Mouse (Mus musculus): ENCODE measurements around the gene Me3. TPM values are rescaled to one million over a fixed set of nuclear protein-coding genes. Genes with fewer than 3 reads are reported as not detected.

The Me3 gene
- total RNA-seq, 2 experiments from 2014 or later, result 0.26 TPM; not detected in 1

DNA sequence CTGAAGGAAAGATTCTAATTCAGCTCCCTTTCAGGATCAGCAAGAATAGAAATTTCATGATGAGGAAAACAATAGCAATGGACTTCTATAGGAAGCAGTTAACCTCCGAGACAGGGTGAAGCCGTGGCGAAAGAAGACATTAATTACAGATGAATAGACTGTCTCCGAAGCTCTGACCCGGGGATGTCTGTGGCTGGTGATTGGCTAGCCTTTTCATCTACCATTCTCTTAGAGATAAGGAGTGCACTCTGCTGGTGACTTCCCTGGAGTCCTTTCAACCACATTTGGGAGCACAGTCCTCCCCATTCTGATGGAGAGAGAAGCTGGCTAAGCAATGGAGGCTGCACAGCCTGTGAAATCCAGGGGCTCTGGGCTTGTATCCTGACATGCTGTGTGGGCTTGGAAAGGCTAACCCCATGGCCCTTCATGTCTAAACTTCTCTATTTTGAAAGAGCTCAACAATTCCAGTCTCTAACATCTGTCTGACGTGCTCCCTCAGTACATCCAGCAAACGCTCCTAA, 25.6 kb downstream of the Me3 start:
- ATAC-seq (replicated peaks; ENCODE audit: low FRiP score, poor library complexity, severe bottlenecking), result no peak

DNA sequence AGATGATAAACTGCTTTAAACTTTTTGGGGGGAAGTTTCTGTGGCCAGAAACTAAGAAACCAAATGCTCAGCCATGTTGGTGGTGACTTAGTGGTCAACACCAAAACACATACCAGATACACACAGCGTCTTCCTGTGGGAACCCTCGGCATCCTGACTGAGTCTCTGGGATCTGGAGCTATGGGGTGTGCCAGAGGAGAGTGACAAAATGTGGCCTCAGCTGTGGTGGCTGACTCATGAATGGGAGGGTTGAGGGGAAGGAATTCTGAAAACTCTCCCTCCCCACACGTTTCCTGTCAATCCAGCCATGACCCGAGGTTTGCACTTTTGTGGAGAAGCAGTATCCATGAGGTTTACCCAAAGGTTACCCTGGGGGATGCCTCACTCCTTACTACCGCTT, 32.0 kb downstream of the Me3 start:
- ATAC-seq (replicated peaks; ENCODE audit: low FRiP score, poor library complexity, severe bottlenecking), result no peak

DNA sequence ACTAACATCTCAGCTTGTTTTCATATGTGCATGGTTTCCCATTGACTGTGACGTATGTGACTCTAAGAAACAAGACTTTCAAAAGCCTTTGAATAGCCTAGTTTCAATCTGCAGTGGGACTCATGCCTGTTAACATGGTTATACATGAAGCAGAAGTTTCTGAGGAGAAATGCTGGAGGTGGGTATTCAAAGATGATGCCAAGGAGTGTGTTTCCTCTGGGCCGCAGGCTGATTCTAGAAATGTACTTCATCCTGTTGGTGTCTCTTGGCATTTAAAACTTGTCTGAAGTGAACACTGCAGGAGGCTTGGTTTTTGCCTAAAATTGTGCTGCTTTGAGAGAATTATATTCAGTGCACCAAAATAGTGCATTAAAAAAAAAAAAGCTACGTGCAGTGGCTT, 34.2 kb downstream of the Me3 start:
- no peak for ATAC-seq (replicated peaks; ENCODE audit: low FRiP score, poor library complexity, severe bottlenecking)

DNA sequence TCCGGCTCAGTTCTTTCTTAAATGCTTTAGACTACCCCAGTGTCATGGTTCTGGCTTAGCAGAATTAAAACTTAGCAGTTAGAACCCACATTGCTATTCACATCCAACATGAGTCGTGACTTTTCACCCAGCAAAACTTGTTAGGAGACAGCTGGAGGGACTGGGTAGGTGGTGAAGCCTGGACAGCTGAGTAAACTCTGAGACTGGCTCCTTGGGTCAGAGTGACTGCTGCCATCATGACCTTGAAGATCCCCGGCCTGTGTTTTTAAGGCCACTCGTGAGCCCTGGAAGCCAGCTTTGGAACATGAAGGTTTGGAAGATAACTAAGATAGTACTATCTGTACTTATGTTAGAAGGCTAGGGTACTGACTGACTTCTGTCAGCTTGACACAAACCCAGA, 35.4 kb downstream of the Me3 start:
- ATAC-seq (replicated peaks; ENCODE audit: low FRiP score, poor library complexity, severe bottlenecking), result no peak

DNA sequence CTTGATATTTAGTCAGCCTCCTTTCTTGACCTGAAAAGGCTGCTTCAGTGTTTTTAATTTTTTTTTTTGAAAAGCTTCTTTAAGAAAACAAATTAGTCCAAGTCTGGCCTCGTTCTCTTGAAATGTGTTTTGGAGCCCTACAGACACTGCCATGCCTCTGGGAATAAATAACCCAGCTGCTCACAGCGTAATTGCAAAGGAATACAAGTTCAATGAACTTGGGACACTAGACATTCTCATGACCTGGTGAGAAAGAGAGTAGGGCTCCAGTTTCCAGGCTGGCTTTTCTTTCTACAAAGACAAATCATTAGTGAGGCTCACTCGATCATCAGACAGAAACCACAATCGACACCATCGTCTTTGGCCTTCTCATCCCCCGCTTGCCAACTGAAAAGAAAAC, 37.3 kb downstream of the Me3 start:
- no peak for ATAC-seq (replicated peaks; ENCODE audit: low FRiP score, poor library complexity, severe bottlenecking)

DNA sequence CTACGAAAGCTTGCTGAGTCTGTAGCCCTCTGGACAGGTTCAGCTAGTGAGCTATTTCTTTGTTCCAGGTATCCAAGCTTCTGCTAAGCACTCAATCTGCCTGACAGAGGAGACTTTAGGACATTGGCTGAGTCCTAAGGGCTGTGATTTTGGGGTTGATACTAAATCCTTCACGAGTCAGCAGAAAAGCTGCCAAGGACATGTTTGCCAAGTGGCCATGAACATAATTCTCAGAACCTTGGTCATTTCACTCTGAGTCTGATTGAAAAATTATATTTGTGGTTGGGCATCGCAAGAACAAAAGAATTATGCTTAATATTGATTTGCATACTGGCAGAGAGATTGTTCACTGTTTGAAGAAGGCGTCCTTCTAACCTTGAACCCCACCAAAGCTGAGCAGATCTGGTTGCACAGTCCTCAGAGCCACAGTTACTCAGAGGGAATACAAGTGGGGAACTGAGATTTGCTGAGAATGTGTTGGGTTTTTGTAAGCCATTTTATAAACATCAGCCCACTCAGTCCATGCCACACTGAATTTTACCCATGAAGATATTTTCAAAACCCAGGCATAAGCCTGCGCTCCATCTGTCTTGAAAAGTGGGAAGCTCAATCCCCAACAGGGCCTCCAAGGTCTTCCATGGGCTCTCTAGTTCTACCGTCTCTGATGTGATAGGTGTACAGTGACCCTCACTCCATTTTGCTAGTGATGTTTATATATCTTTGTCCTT, 39.1 kb downstream of the Me3 start:
- no peak for ATAC-seq (replicated peaks; ENCODE audit: low FRiP score, poor library complexity, severe bottlenecking)

DNA sequence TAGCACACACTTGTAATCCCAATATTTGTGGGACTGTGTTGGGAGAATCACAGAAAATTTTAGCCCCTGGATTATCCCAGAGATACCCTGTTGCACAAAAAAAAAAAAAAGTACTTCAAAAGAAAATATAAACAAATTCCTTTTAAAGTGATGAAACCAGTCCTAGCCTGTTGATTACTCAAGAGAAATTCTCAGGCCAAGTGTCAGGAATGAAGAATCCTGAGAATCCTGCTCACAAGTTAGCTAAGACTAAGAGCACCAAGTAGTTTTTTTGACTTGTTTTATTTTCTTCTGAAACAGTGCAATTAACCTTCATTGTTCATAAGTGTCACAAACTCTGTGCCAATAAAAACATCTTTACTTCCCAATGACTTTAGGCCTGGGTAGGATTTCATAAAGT, 44.0 kb downstream of the Me3 start:
- no peak for ATAC-seq (replicated peaks; ENCODE audit: low FRiP score, poor library complexity, severe bottlenecking)

DNA sequence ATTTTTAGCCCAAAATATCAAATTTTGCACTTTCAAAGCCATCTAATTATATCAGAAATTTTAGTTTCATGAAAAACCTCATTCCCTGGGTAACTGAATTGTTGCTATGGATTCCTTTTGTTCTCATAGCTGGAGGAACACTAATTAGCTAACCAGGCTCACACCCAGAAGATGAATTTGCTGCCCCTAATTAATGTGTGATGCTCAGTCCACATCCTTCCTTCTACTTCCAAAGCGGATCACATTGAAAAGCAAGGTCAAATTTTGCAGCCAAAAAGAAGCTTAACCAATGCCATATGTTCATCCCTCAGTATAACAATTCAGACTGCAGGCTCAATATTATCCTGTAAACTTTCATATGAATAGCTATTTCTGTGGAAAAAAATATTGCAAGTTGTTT, 45.7 kb downstream of the Me3 start:
- no peak for ATAC-seq (replicated peaks; ENCODE audit: low FRiP score, poor library complexity, severe bottlenecking)

DNA sequence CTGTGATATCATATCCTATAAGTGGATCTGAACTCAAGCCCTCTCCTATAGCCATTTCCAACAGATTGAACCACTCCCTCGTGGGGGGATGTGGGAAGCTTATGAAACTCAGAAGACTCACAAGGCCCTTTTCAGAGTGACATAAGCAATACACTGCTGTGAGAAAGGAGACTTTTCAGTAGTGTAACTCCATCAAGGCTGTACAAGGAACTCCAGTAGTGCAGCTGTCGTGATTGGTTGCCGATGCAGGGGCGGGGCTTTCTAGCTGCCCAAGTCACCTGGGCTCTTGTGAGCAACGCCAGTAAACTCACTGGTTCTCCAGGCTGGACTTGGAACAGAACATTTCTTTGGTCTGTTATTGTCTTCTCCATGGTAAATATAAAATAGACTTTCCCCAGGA, 46.5 kb downstream of the Me3 start:
- no peak for ATAC-seq (replicated peaks; ENCODE audit: low FRiP score, poor library complexity, severe bottlenecking)

DNA sequence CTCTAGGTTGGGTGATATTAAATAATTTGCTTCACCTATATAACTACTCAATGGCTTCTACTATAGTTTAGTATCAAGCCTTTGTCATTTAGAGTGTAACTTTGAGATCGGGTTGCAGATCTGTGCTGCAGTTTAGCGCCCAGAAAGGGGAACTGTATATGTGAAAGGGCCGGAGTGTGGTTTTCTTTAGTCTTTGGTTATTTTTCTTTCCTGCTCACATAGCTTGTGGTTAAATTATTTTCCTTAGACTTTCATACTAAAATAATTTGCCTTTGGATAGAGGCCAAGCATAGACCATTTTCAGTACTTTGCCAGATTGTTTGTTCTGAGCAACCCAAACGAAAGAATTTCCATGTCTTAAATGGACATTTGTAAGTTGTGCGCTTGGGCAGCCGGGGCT, 46.9 kb downstream of the Me3 start:
- no peak for ATAC-seq (replicated peaks; ENCODE audit: low FRiP score, poor library complexity, severe bottlenecking)

DNA sequence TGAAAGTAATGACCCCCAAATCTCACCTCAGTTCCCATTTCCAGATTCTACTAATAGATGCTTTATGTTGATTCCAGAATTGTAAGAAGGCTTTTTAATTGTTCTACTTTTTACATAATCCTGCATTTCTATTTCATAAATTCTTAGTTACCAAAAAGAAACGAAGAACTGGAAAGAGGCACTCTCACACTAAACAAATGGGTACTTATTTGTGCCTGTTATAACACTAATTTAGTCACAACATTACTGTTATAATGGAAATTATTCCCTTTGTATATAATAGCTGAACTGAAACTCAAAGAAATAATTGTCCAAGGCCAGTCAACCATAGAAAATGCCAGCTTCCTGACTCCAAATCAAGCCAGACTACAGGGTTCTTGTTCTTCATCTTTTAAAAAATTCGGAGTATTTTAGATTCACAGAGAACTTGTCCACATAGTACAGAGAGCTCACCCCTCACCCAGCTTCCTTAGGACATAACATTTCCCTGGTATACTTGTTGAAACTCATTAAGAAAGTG, 47.5 kb downstream of the Me3 start:
- ATAC-seq (replicated peaks; ENCODE audit: low FRiP score, poor library complexity, severe bottlenecking), result no peak

DNA sequence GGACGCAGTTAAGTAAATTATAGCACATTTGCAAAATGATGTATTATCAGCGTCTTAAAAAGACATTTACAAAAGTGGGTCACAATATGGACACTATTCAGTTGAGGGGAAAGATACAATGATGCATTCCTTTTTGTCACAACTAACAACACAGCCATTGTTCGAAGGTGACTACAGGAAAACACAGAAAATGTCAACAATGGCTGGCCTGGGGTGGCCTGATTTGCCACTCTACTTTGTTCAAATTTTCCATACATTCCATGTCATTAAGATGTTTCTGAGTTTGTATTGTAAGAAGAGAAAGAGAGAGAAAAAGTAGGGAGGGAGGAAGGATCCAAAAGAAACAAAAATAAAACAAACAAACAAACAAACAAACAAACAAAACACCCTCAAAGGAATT, 48.7 kb downstream of the Me3 start:
- ATAC-seq (replicated peaks; ENCODE audit: low FRiP score, poor library complexity, severe bottlenecking), result no peak

DNA sequence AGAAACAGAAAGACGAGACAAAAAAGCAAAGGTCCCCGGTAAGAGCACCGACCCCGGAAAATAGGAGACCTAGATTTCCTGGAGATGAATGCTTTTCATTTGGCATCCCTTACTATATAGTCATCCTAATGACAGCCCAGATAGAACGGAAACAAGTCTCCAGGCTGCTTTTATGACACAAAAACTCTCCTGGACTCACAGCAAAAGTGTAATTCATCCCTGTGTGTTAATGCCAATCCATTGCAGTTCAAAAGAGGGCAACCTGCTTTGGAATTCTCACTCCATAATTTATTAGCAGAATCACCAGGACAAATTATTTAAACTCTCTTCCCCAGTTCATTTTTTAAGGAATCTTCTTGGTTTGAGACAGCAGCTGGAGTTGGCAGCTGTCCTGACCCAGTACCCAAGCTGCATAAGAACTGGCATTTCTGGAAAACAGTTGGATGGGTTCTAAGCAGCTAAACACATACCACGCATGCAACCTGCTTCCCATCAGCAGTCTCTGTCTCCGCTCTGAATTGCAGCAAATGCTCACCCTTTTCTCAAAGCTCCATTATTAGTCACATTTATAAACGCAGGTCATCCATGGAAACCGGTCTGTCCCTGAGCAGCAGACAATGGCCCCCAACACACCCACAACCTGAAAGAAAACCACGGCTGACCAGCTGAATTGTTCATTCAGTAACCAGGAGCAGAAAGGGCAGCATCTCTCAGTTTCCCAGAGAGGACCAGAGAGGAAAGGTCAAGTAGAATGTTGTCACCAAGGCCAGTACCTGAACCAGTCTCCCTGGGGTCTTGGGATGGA, 49.7 kb downstream of the Me3 start:
- no peak for ATAC-seq (replicated peaks; ENCODE audit: low FRiP score, poor library complexity, severe bottlenecking)

DNA sequence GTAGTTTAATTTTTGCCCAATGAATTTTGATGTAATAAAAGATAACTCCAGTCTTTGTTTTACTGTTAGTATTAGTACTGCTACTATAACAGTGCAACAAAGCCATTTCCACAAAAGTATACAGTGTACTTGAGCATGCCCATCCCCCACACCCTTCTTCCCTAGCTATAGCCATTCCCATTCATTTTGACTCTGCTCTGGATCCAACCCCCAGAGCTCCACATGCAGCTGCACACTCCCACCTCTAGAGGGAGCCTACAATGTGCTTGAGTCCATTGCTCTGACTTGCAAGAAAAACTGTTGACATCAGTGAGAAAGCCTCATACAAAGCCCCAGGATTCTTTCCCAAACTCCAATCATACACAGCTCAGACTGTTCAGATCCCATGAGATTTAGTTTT, 66.0 kb downstream of the Me3 start:
- ATAC-seq (replicated peaks; ENCODE audit: low FRiP score, poor library complexity, severe bottlenecking), result no peak

DNA sequence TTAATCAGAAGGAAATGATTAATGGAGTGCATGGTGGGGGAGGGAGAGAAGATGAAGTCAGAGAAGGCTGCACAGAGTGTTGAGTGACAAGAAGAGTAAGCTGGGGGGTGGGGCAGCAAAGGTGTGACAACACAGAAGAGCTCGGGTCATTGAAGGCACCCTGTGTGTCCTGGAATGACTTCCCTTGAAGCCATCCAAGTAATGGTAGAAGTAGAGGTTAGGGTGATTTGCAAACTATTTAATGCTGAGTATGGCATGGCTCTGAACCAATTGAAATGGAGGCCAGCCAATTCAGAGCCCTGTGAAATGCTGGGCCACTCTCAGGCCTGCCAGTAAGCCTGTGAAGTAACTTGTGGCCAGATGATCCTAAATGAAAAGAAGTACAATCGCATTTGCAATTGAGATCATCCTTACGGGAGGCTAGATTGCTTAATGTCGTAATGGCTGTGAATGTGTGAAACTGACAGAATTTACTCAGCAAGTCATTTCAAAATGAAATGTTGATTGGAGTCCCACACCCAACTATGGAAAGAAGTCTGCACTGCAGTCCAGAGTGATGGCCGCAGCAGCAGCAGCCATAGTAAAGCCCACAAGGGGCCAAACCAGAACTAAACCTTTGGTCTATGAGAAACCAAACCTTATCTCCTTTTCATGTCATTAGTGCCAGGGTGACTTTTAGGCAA, 67.6 kb downstream of the Me3 start:
- ATAC-seq (replicated peaks; ENCODE audit: low FRiP score, poor library complexity, severe bottlenecking), result no peak

DNA sequence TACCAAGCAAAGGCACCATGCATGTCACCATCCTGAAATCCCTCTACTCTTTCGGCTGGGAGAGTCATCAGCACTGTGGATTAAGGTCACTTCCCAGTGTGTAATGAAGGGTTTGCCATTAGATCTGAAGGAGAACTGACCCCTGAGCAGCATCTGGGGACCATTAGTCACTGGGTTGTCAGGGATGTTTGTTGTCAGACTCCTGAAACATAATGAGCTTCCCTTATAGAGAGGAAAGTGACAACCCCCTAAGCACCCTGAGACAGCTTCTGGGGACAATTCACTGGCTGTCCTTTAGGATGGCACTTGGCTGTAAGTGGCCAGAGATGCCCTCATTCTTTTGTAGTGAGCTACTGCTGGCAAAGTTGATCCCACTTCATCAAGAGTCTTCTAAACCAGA, 68.3 kb downstream of the Me3 start:
- ATAC-seq (replicated peaks; ENCODE audit: low FRiP score, poor library complexity, severe bottlenecking), result no peak

DNA sequence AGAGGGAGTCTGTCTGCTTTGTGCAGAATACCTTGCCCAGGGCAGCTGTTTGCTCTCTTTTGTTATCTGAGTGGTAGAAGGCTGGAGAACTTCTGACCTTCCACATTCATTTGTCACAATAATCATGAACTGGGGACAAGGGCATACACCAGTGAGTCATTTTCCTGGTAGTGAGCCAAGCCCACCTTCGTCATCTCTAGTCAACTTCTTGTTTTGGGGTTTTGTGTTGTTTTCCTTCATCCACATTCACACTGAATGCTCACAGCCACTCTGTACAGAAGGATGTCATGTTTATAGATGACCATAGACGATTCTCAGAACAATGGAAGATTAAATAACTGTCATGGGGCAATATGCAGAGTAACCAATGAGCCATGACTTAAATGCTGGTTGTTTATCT, 78.6 kb downstream of the Me3 start:
- ATAC-seq (replicated peaks; ENCODE audit: low FRiP score, poor library complexity, severe bottlenecking), result no peak

DNA sequence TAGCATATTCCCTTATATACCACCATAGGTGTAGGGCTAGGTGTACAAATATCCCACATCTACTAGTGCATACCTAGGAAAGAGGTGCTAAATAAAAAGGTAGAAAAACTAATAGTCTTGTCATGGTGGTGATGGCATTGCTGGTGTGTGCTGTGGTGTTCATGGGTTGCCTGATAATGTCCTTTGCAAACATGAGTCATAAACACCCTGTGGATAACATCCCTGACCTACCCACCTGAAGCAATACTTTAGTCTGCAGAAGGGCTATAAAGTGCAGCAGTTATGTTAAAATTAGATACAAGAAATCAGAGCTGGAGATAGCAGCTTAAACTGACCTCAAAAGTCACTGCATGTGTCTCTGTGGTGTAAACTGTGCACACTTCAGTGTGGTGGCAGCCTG, 80.9 kb downstream of the Me3 start:
- ATAC-seq (replicated peaks; ENCODE audit: low FRiP score, poor library complexity, severe bottlenecking), result no peak

DNA sequence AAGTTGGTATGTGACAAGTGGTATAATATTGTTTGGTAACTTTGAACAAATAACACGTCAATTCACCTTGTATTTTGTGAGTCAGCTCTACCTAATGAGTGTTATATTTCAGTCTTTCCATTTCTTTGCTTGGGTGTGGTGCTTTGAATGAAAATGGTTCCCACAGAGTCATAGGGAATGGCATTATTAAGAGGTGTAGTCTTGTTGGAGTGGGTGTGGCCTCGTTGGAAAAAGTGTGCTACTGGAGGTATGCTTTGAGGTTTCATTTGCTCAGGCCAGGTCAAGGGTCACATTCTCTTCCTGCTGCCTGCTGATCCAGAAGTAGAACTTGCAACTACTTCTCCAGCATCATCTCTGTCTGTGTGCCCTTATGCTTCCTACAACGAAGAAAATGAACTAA, 84.0 kb downstream of the Me3 start:
- no peak for ATAC-seq (replicated peaks; ENCODE audit: low FRiP score, poor library complexity, severe bottlenecking)

DNA sequence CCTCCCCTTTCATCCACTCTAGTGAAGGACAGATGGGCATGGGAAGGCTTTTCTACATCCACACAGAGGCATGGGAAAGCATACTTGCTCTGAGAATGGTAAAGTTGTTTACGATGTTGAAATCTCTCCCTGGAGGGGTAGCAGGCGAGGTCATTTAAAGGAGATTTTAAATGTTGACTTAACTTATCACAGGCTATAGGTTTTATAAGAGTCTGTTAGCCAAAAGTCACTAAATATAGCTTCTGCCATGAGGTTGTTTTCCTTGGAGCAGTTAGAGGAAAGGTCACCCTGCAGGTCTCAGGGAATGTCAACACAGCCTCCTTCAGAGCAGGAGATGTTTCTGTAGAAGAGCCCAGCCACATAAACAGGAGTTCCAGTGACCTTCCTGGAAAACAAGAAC, 85.3 kb downstream of the Me3 start:
- ATAC-seq (replicated peaks; ENCODE audit: low FRiP score, poor library complexity, severe bottlenecking), result no peak

DNA sequence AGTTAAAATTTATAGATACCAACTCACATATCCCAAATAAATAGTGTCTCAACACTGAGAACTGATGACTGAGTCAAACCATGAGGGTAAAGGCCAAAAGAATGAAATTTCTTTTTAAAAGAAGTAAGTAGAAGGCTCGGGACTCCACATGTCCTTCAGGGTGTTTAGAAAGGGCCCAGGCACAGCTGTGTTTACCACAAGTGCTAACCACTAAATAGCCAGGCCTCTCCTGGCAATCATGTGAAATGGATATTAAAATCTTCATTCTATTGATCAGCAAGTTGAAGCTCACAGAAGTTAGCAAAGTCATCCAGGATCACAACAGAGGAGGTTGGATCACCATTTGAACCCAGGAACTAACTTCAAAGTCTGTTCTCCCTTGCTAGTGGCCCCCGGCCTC, 86.1 kb downstream of the Me3 start:
- ATAC-seq (replicated peaks; ENCODE audit: low FRiP score, poor library complexity, severe bottlenecking), result no peak
